Mouse (Mus musculus): ENCODE data around the gene Dcaf5.
"Not testable (repeated sequence)": the region's sequence is repeated elsewhere in the genome, so short reads cannot be mapped to it uniquely, and the experiment has no call there.

Gene Dcaf5

GRCm38 (mm10) chr12:80436336-80436976 is at the start of gene Dcaf5:
Gene Dcaf5, minus strand, starts transcription at chr12:80436601.
- peak; percentile 78 for DNase-seq (ENCODE audit: low spot score)

GRCm38 (mm10) chr12:80483397-80483796 is 47.0 kb upstream of the Dcaf5 start:
- DNase-seq (ENCODE audit: low spot score), result no peak

GRCm38 (mm10) chr12:80479986-80480385 is 43.6 kb upstream of the Dcaf5 start:
- no peak for DNase-seq (ENCODE audit: low spot score)

DNA sequence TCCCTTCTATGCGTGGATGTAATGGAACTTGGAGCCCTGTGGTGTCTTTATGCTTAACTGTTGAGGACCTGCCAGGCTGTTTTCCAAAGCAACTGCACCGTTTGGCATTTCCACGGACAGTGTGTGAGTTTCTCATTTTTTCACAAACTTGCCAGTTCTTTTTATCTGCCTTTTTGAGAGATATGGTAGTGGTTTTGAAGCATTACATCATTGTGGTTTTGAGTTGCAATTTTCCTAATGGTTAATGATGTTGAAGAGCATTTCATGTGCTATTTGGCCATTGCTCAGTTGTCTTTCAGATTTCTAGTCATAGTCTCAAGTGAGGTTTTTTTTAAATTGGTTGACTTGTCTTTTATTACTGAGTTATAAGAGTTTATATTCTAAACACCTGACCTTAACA is 37.3 kb upstream of the Dcaf5 start:
- no peak for DNase-seq (ENCODE audit: low spot score)

- no peak for DNase-seq (ENCODE audit: low spot score)
Observed at GRCm38 (mm10) chr12:80471926-80472325, 35.5 kb upstream of the Dcaf5 start.

DNA sequence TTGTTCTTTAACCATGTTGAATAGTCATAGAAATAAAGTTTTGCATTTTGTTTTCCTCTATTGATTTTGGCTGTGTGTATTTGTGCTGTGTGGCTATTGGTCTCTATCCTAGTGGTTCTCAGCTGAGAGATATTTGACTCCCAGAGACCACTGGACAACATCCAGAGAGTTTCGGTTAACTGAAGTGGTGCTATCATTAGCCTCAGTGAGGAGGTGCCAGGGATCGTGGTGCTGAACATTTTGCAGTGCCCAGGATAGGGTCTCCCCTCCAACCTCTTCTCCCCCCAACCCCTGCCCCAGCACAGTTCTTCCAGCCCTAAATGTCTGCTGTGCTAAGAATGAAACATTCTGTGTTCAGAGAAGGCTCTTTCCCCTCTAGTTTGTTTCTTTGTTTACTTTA is 33.8 kb upstream of the Dcaf5 start:
- DNase-seq (ENCODE audit: low spot score), result no peak

DNA sequence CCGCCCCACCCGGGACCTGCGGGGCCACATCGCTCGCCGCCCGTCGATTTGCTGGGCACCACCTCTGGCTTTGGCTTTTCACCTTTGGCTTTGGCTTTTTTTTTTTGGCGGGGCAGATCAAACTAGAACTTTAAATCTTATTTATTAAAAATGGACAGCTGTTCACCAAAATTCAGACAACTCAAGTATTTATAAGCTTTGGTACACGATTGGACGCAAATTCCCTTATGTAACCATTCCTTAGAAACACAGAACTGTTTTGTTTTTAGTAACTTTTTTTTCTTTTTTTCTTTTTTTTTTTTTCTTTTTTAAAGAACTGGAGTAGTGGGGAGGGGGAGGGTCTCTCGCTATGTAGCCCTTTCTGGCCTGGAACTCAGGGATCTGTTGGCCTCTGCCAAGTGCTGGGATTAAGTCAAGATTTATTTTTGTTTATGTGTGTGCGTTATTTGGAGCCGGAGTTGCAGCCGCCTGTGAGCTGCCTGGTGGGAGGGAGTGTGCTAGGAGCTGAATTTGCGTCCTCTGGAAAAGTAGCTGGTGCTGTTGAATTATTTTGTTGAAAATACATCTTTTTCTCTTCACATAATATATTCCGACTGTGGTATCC is 27.4 kb upstream of the Dcaf5 start:
- DNase-seq (ENCODE audit: low spot score), result no peak

GRCm38 (mm10) chr12:80462942-80463651 is 26.7 kb upstream of the Dcaf5 start, which contains the start of gene Exd2:
Gene Exd2, plus strand, starts transcription at chr12:80463095.
- DNase-seq (ENCODE audit: low spot score), result peak; percentile 92

DNA sequence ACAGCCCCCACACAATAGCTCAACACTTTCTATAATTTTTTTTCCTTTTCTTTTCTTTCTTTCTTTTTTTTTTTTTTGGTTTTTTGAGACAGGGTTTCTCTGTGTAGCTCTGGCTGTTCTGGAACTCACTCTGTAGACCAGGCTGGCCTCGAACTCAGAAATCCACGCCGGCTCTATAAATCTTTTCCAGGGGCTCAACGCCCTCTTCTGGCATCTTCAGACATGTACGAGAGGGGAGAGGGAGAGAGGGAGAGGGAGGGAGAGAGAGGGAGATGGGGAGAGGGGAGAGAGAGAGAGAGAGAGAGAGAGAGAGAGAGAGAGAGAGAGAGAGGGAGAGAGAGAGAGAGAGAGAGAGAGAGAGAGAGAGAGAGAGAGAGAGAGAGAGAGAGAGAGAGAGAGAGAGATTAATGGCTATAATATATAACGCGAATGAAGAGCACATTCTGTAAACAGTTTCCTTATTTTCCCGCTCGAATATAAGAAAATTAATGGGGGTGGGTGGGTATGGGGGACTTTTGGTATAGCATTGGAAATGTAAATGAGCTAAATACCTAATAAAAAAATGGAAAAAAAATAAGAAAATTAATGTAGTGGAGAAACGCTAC is 26.0 kb upstream of the Dcaf5 start:
- not testable (repeated sequence) for DNase-seq (ENCODE audit: low spot score)

DNA sequence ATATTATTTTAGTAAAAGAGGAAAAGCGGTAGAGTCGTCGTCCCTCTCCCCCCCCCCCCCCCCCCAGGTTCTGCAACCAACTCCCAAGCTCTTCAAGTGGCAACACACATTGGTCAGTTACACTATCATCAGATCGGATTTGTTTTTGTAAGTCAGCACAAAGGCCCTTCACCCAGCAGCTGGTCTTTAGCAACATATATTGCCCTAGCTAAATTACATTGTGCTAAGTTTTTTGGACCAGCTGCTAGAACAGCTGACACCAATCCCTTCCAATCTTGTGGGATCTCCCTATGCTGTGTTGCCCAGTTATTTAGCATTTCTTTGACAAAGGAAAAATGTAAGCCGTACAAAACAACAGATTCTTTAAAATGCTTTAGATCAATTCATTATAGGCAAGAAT is 21.6 kb upstream of the Dcaf5 start:
- no peak for DNase-seq (ENCODE audit: low spot score)

- DNase-seq (ENCODE audit: low spot score), result no peak
Observed at GRCm38 (mm10) chr12:80453506-80453905, 17.1 kb upstream of the Dcaf5 start.

DNA sequence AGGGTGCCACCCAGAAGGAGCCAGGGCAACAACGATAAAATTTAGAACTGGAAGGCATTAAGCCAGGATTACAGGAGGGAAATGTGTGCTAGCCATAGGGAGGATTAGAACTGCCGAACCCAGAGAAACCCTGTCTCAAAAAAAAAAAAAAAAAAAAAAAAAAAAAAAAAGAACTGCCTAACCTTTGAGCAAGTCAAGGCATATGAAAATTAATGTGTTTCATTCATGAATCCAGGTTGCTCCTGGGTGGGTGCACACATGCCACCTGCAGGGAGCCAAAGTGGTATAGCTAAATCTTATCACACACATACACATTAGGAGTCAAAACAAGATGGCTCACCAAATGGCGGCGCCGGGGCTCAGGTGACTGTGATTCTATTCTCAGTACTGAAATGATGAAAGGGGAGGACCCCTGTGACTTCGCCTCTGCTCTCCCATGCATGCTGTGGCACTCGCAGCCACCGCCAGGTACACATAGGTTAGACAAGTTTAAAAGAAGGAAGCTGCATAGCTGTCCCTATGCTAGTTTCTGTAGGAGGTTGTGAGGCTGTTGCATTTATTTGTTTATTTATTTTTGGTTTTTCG is 8.2 kb upstream of the Dcaf5 start:
- DNase-seq (ENCODE audit: low spot score), result no peak

GRCm38 (mm10) chr12:80440957-80441356 is 4.6 kb upstream of the Dcaf5 start:
- no peak for DNase-seq (ENCODE audit: low spot score)

DNA sequence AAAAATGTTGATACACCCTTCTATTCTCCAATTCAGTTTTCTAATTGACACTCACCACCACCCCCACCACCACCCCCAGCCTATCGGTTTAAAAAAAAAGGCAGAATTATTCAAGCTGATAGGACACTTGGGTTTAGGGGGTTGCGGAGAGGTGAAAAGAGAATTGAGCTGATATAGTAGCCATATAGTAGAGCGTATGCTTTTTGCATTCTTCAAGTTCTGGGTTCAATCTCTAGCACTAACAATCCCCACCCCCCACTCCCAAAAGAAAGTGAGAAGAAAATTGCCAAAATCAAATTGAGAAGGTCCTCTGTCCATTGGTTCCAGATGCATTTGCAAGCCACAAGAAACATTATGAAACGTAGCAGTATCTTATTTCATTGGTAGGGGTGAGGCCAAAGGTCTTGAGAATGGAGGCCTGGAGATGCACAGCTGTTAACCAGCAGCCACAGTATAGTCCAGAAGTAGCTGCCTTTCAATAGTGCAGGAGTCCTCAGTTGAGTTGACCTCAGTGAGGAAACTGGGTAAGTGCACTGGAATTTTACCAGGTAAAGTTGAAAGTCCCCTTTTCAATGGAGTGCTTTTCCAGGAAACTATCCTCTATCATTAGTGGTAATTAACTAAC is 762 bp upstream of the Dcaf5 start:
- DNase-seq (ENCODE audit: low spot score), result no peak

DNA sequence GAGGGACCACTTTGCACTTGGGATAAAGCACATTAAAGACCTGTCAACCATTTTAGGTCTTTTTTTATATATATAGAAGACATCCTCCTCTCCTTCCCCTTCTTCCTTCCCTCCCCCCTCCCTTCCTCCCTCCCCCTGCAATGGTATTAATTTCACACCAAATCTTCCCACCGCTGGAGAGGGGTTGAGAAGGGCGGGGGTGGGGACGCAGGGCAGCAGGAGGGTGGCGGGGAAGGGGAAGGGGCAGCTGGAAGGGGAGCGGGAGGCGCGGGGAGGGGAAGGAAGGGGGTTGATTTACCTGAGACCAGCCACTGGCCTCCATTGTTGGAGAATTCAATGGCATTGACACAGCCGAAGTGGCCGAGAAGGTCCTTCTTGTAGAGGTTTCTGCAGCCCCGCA is 514 bp downstream of the Dcaf5 start:
- DNase-seq (ENCODE audit: low spot score), result no peak

- peak; percentile 77 for DNase-seq (ENCODE audit: low spot score)
Observed at GRCm38 (mm10) chr12:80434961-80435691, 1.3 kb downstream of the Dcaf5 start.

- DNase-seq (ENCODE audit: low spot score), result no peak
Observed at GRCm38 (mm10) chr12:80434601-80434960, 1.8 kb downstream of the Dcaf5 start.

- DNase-seq (ENCODE audit: low spot score), result no peak
Observed at GRCm38 (mm10) chr12:80433266-80433665, 3.1 kb downstream of the Dcaf5 start.

DNA sequence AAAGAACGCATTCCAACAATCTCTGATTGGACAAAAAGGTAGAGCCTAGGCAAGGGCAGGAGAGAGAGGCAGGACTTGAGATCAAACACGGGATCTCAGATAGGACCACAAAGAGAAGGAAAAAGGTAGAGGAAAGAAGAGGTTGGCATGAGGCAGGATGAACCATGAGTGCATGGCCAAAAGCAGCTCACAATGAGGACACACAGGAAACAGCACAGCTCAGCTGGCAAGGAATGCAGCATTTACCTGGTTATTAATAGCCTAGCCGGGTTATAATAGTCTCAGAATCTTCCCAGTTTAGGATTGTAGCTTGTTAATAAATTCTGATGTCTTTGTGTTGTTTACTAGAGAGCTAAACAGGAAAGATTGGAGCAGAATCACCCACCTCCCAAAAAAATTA is 8.7 kb downstream of the Dcaf5 start:
- no peak for DNase-seq (ENCODE audit: low spot score)

DNA sequence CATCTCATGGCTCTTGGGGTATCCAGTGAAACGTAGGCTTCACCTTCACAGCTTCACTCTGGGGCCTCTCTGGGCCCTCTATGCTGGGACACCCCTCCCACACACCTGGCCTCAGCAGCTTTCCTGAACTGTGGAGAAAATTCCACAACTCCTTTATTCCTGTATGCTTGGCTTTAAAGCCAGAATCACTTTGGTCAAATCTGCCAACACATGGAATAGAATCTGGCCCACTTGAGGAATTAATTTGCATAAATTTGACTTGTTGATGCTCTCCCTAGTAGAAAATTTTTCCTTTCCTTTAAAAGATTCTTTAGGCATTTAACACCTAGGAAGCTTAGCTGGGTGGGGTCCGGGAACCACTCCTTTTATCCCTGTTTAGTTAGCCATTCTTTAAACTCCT is 21.3 kb downstream of the Dcaf5 start:
- DNase-seq (ENCODE audit: low spot score), result no peak

DNA sequence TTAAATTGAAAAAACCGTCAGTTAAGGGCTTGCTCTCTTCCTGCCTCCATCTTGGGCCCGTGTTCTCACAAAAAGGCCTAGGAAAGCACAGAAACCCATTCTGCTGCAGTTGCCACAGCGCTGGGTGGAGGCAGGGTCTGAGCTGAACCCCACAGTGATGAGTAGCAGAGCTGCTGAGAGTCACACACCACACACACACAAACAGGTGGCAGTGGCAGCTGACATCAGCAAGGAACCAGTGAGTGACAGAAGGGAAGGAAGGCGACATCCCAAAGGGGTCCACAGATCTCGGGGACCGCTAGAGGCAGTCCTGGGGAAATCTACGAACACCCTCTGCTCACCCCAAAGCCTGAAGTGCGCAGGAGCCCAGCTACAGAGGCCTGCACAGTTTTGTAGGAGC is 25.5 kb downstream of the Dcaf5 start:
- no peak for DNase-seq (ENCODE audit: low spot score)

GRCm38 (mm10) chr12:80407824-80408223 is 28.6 kb downstream of the Dcaf5 start:
- DNase-seq (ENCODE audit: low spot score), result no peak

Measured in ovary, postnatal 36 days (tissue).